Mouse (Mus musculus): ENCODE measurements around the gene Ptpra.
A peak's percentile ranks its signal among the peaks of the same experiment; 100 is the strongest.

Ptpra gene

GRCm38 (mm10) chr2:130439840-130440480 lies 10.1 kb upstream of the Ptpra start:
- DNase-seq (ENCODE audit: low read depth in 2 of 2, low spot score in 2 of 2): no peak

GRCm38 (mm10) chr2:130442162-130442561 lies 7.9 kb upstream of the Ptpra start:
- DNase-seq (ENCODE audit: low read depth in 2 of 2, low spot score in 2 of 2): no peak

GRCm38 (mm10) chr2:130448449-130448848 lies 1.6 kb upstream of the Ptpra start:
- no peak for DNase-seq (ENCODE audit: low read depth in 2 of 2, low spot score in 2 of 2)

GRCm38 (mm10) chr2:130449021-130449793 lies 871 bp upstream of the Ptpra start:
- no peak for DNase-seq (ENCODE audit: low read depth in 2 of 2, low spot score in 2 of 2)

- DNase-seq (ENCODE audit: low read depth in 2 of 2, low spot score in 2 of 2): peak in 1 of 2 experiments; percentile 46
Observed at GRCm38 (mm10) chr2:130450434-130450796, 337 bp downstream of the Ptpra start.

GRCm38 (mm10) chr2:130451086-130451726 lies 1.1 kb downstream of the Ptpra start:
- DNase-seq (ENCODE audit: low read depth in 2 of 2, low spot score in 2 of 2): no peak

GRCm38 (mm10) chr2:130451727-130452090 lies 1.6 kb downstream of the Ptpra start:
- no peak for DNase-seq (ENCODE audit: low read depth in 2 of 2, low spot score in 2 of 2)

GRCm38 (mm10) chr2:130452266-130452665 lies 2.2 kb downstream of the Ptpra start:
- no peak for DNase-seq (ENCODE audit: low read depth in 2 of 2, low spot score in 2 of 2)

GRCm38 (mm10) chr2:130453421-130453820 lies 3.3 kb downstream of the Ptpra start:
- DNase-seq (ENCODE audit: low read depth in 2 of 2, low spot score in 2 of 2): no peak

- no peak for DNase-seq (ENCODE audit: low read depth in 2 of 2, low spot score in 2 of 2)
Observed at GRCm38 (mm10) chr2:130454748-130455370, 4.8 kb downstream of the Ptpra start.

GRCm38 (mm10) chr2:130457871-130458270 lies 7.8 kb downstream of the Ptpra start:
- no peak for DNase-seq (ENCODE audit: low read depth in 2 of 2, low spot score in 2 of 2)

- DNase-seq (ENCODE audit: low read depth in 2 of 2, low spot score in 2 of 2): no peak
Observed at GRCm38 (mm10) chr2:130459576-130459975, 9.5 kb downstream of the Ptpra start.

GRCm38 (mm10) chr2:130461287-130462071 lies 11.4 kb downstream of the Ptpra start:
- no peak for DNase-seq (ENCODE audit: low read depth in 2 of 2, low spot score in 2 of 2)

- DNase-seq (ENCODE audit: low read depth in 2 of 2, low spot score in 2 of 2): no peak
Observed at GRCm38 (mm10) chr2:130466438-130466837, 16.4 kb downstream of the Ptpra start.

- no peak for DNase-seq (ENCODE audit: low read depth in 2 of 2, low spot score in 2 of 2)
Observed at GRCm38 (mm10) chr2:130469366-130469765, 19.3 kb downstream of the Ptpra start.

- no peak for DNase-seq (ENCODE audit: low read depth in 2 of 2, low spot score in 2 of 2)
Observed at GRCm38 (mm10) chr2:130469935-130470334, 19.9 kb downstream of the Ptpra start.

GRCm38 (mm10) chr2:130472908-130473510 lies 22.9 kb downstream of the Ptpra start:
- no peak for DNase-seq (ENCODE audit: low read depth in 2 of 2, low spot score in 2 of 2)

- DNase-seq (ENCODE audit: low read depth in 2 of 2, low spot score in 2 of 2): no peak
Observed at GRCm38 (mm10) chr2:130475764-130476163, 25.7 kb downstream of the Ptpra start.

GRCm38 (mm10) chr2:130476666-130477297 lies 26.7 kb downstream of the Ptpra start:
- no peak for DNase-seq (ENCODE audit: low read depth in 2 of 2, low spot score in 2 of 2)

GRCm38 (mm10) chr2:130482177-130482576 lies 32.1 kb downstream of the Ptpra start:
- DNase-seq (ENCODE audit: low read depth in 2 of 2, low spot score in 2 of 2): no peak

Data from CD8-positive naive resting alpha-beta T cell, adult 2 months (primary cell).